19 mouse cellular contexts compared by ENCODE assay signal in the genomic region with DNA sequence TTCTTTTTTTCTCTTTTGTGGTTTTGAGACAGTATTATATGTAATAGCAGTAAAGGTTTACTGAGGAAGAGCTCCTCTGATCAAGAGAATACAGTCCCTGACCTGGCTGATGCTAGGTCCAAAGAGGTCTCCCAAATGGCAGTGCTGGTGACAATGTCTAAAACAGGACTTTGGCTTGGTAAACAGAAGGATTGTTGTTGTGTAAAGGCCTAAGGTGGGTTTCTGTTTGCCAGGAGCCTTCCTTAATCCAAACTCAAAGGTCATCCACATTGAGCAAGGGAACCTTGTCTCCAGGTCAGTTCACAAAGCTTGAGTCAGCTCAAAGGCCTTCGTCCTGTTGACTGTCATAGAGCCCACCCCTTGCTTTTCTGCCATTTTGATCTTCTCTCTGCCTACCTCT. TPM values are rescaled to one million over a fixed set of nuclear protein-coding genes. Genes with fewer than 3 reads are reported as not detected.
"Had no signal": no experiment of that assay in that cellular context is flagged by ENCODE, and none has a peak within 500 bp of the region (broad histone marks: within the 10 kb centered on the region; RNA-seq: fewer than 3 reads in every experiment).

No protein-coding gene starts in this region.

- H3K4me3 ChIP-seq: limb, embryonic 10.5 days; midbrain, embryonic 10.5 days; neural tube, embryonic 13.5 days; stomach, embryonic 15.5 days had no signal

- H3K9me3 ChIP-seq: limb, embryonic 10.5 days; midbrain, embryonic 10.5 days; neural tube, embryonic 13.5 days; stomach, embryonic 15.5 days had no signal

- H3K36me3 ChIP-seq: limb, embryonic 10.5 days; midbrain, embryonic 10.5 days; neural tube, embryonic 13.5 days; stomach, embryonic 15.5 days had no signal

- H3K4me2 ChIP-seq: neural tube, embryonic 13.5 days; stomach, embryonic 15.5 days had no signal

- H3K9ac ChIP-seq: neural tube, embryonic 13.5 days; stomach, embryonic 15.5 days had no signal

- ATAC-seq: hindbrain, embryonic 16.5 days; inflammation-experienced regulatory T-cells, adult 6 months; lung, postnatal 0 days; midbrain, embryonic 16.5 days had no signal

- DNase-seq: kidney, postnatal 14 days; lung, adult 2 months; lung, postnatal 4 days; right cerebral cortex, postnatal 14 days; thymus, adult 2 months; thymus, postnatal 25 days had no signal

- H3K4me1 ChIP-seq: limb, embryonic 10.5 days; midbrain, embryonic 10.5 days; neural tube, embryonic 13.5 days; stomach, embryonic 15.5 days had no signal

- H3K27ac ChIP-seq: limb, embryonic 10.5 days; midbrain, embryonic 10.5 days; neural tube, embryonic 13.5 days; stomach, embryonic 15.5 days had no signal

- H3K27me3 ChIP-seq: neural tube, embryonic 13.5 days; stomach, embryonic 15.5 days had no signal

RNA-seq across cellular contexts. Expression of a gene that starts 18.0 kb away (rescaled TPM):
- polyA plus RNA-seq: hindbrain, embryonic 16.5 days; inflammation-experienced regulatory T-cells, adult 6 months; large intestine, adult 2 months; limb, embryonic 10.5 days; limb, embryonic 14.5 days; lung, adult 2 months; lung, postnatal 0 days; midbrain, embryonic 10.5 days; midbrain, embryonic 16.5 days; neural tube, embryonic 13.5 days; spleen, adult 2 months; stomach, embryonic 15.5 days; testis, adult 2 months; thymus, adult 2 months; urinary bladder, adult 2 months had no signal
